Mouse (Mus musculus): ENCODE results near the gene Cnpy1. TPM values are rescaled to one million over a fixed set of nuclear protein-coding genes. Genes with fewer than 3 reads are reported as not detected.

The Cnpy1 gene
- polyA plus RNA-seq (2016; fragmentation: Nextera tagmentation; extraction: Ambion mirVana): 1.3 and 5.3 TPM in 2 replicates

DNA sequence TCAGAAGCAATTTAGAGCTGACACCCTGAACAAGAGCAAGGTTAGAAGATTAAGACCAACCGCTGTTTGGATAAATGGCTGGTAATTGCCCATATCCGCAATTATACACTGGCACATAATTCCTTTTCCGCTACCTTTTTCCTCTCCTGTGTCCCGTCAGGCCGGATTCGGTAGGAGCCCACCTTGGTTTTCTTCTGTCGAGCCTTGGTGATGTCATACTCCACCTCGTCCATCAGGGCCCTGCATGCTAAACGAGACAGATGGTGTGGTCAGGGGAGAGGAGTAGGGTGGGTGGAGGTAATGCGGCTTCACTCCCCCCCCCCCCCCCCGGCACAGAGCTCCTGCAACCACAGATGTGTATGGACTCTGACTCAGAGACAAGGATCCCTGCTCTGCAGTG is at the start of gene Cnpy1:
Gene Cnpy1 (minus strand): TSS at position 233 of the 400 bp plus-strand sequence.
- H3K4me1 ChIP-seq: no peaks in the 10 kb centered on the region
- H3K9me3 ChIP-seq: no peaks in the 10 kb centered on the region
- H3K36me3 ChIP-seq (replicated peaks): no peaks in the 10 kb centered on the region
- DNase-seq (ENCODE audit: low spot score): no peak
- no peak within 1 kb of the TSS for H3K27ac ChIP-seq (replicated peaks)
- H3K4me3 ChIP-seq: no peak within 1 kb of the TSS
- 75% methylated on average over 11 of the region's 11 CpGs for WGBS
- no peaks in the 10 kb centered on the region; the same call in 1 of the 2 replicates for H3K27me3 ChIP-seq (replicated peaks; ENCODE audit: low read depth, poor library complexity, severe bottlenecking)

DNA sequence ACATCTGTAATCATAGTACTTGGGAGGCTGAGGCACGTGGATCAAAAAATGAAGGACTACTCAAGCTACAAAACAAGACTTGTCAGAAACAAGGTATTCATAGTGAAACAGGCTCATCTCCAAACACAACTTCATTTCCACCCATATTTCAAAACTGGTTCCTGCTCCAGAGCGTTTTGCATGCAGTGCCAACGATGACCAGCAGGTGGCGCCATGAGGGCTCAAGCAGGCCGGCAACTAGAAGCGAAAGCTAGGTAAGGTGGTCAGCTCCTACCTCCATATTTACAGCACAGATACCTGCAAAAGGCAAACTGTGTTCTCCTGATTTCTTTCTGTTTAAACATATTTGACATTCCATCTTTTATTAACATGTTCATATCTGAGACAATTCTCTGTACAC is 48.4 kb upstream of the Cnpy1 start:
- DNase-seq (ENCODE audit: low spot score): peak; percentile 85
- Histone ChIP-seq H3K27ac (replicated peaks) (no peak overlapping the region), H3K4me1 (no peaks in the 10 kb centered on the region), H3K4me3 (no peak overlapping the region), H3K36me3 (replicated peaks) (no peaks in the 10 kb centered on the region), H3K27me3 (replicated peaks; ENCODE audit: low read depth, poor library complexity, severe bottlenecking) (no peaks in the 10 kb centered on the region), H3K9me3 (no peaks in the 10 kb centered on the region)
- 8% methylated on average over 6 of the region's 6 CpGs for WGBS

DNA sequence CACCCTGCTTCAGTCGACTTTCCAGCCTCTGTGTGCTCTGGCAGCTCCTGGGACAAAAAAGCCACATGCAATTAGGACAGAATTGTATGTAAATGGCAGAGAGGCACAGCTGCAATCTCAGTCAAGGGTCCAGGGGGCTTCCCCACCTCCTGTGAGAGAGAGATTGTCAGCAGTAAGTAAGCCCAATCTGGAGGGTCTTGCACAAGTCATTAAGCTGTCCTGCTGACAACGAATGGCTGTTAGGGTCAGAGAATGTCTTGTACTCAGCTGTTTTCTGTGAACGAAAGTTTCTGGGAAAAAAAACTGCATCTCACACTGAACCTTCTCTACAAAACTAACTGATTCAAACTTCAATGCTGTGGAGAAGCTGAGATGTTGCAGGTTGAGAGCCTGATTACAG is 46.7 kb upstream of the Cnpy1 start:
- Histone ChIP-seq H3K27me3 (replicated peaks; ENCODE audit: low read depth, poor library complexity, severe bottlenecking) (no peaks in the 10 kb centered on the region), H3K4me1 (no peaks in the 10 kb centered on the region), H3K27ac (replicated peaks) (no peak overlapping the region), H3K9me3 (no peaks in the 10 kb centered on the region), H3K36me3 (replicated peaks) (no peaks in the 10 kb centered on the region), H3K4me3 (no peak overlapping the region)
- no peak for DNase-seq (ENCODE audit: low spot score)
- WGBS: 55% methylated on average over 3 of the region's 3 CpGs

DNA sequence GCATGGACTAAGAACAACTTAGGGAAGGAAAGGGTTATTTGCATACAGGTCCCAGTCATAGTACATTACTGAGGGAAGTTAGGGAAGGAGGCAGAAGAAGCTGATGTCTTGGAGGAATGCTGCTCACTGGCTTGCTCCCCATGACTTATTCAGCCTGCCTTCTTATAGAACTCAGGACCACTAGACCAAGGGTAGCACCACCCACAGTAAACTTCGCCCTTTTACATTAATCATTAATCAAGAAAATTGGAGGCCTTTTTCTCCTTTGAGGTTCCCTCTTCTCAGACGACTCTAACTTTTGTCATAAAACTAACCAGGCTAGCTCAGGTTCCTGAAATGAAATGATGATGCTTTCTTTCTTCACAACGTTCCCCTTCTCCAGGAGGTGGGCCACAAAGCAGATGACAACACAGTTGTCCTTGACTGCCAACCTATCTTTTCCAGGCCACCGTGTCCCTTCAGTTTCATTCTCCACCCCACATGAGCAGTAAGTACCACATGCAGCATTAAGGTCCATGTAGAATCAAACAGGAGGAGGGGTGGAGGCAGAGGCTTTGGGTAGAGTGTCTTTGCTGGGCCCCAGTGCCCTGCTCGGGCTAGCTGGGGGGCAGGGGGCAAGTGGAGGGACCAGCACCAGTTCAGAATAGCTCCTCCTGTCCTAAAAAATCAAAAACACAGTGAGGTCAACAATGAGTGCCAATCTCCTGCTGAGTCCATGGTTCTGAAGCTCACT is 45.7 kb upstream of the Cnpy1 start:
- Histone ChIP-seq H3K27ac (replicated peaks) (no peak overlapping the region), H3K36me3 (replicated peaks) (no peaks in the 10 kb centered on the region), H3K9me3 (no peaks in the 10 kb centered on the region), H3K4me1 (no peaks in the 10 kb centered on the region), H3K4me3 (no peak overlapping the region), H3K27me3 (replicated peaks; ENCODE audit: low read depth, poor library complexity, severe bottlenecking) (no peaks in the 10 kb centered on the region)
- WGBS: 83% methylated on average over 5 of the region's 5 CpGs
- DNase-seq (ENCODE audit: low spot score): no peak

DNA sequence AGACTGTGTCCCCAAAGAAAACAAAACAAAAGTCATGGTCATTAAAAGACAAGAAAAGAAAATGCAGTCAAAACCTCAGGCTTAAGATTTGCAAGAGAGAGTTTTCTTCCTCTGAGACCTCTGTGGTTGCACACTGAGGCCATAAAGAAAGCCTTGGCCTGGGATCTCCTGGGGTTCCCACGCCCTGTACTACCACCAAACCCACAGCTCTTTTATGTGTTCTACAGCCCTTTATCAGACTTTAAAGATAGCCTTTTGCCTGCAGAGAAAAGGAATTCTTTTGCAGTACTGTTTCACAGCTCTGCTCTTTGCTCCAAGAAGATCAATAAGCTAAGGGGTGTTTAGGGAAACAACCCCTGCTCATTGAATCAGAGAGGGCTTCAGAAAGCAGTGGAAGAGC is 45.0 kb upstream of the Cnpy1 start:
- 87% methylated on average over 1 of the region's 1 CpGs for WGBS
- no peak for DNase-seq (ENCODE audit: low spot score)
- H3K36me3 ChIP-seq (replicated peaks): no peaks in the 10 kb centered on the region
- no peaks in the 10 kb centered on the region for H3K4me1 ChIP-seq
- no peaks in the 10 kb centered on the region for H3K9me3 ChIP-seq
- H3K4me3 ChIP-seq: no peak overlapping the region
- no peak overlapping the region for H3K27ac ChIP-seq (replicated peaks)
- no peaks in the 10 kb centered on the region for H3K27me3 ChIP-seq (replicated peaks; ENCODE audit: low read depth, poor library complexity, severe bottlenecking)

DNA sequence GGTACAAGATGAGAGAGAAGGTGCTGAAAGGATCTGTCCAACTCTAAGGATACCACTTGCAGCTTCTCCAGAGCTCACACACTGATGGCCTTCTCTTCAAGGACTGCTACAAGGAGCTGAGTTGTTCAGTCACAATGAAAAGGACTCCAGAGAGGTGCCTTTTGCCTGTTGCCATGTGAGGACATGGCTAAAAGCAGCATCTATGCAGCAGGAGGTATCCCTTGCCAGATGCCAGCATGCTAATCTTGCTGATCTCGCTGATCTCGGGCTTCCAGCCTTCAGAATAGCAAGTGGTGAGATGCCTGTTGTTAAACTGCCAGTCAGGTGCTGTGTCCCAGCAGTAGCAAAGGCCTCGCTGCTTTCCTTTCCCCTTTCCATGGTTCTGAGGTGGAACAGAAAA is 43.5 kb upstream of the Cnpy1 start:
- Histone ChIP-seq H3K27ac (replicated peaks) (no peak overlapping the region), H3K27me3 (replicated peaks; ENCODE audit: low read depth, poor library complexity, severe bottlenecking) (no peaks in the 10 kb centered on the region), H3K9me3 (no peaks in the 10 kb centered on the region), H3K36me3 (replicated peaks) (no peaks in the 10 kb centered on the region), H3K4me3 (no peak overlapping the region), H3K4me1 (no peaks in the 10 kb centered on the region)
- WGBS: 63% methylated on average over 3 of the region's 3 CpGs
- DNase-seq (ENCODE audit: low spot score): no peak

DNA sequence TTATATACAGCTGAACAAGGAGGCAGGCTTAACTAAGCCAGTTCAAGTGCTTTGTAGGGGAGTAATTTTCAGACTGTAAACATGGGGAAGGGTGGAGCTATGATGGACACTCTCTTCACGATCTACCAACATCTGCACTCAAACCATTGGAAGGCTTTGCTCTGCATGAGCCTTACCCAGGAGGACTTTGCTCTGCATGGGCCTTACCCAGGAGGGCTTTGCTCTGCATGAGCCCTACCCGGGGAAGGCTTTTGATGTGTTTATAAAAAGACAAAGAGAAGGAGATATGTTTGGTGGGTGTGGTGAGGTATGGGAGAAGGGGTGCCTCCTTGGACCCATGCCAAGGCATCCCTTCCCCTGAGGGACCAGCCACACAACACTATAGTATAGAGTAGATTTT is 31.7 kb upstream of the Cnpy1 start:
- H3K27ac ChIP-seq (replicated peaks): no peak overlapping the region
- no peaks in the 10 kb centered on the region for H3K4me1 ChIP-seq
- H3K36me3 ChIP-seq (replicated peaks): no peaks in the 10 kb centered on the region
- DNase-seq (ENCODE audit: low spot score): no peak
- no peaks in the 10 kb centered on the region for H3K9me3 ChIP-seq
- H3K4me3 ChIP-seq: no peak overlapping the region
- H3K27me3 ChIP-seq (replicated peaks; ENCODE audit: low read depth, poor library complexity, severe bottlenecking): no peaks in the 10 kb centered on the region
- 67% methylated on average over 2 of the region's 2 CpGs for WGBS

DNA sequence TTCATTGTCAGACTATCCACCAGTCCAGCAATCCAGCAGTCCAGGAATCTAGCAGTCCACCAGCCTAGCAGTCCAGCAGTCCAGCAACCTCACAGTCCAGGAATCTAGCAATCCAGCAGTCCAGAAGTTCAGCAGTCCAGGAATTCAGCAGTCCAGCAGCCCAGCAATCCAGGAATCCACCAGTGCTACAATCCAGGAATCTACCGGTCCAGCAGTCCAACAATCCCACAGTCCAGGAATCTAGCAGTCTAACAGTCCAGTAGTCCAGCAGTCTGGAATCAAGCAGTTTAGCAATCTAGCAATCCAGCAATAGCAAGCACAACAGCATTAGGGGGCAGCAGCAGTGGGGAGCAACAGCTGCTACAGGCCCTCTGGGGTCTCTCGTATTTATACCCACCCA is 27.2 kb upstream of the Cnpy1 start:
- H3K27me3 ChIP-seq (replicated peaks; ENCODE audit: low read depth, poor library complexity, severe bottlenecking): no peaks in the 10 kb centered on the region
- H3K4me1 ChIP-seq: no peaks in the 10 kb centered on the region
- no peaks in the 10 kb centered on the region for H3K36me3 ChIP-seq (replicated peaks)
- DNase-seq (ENCODE audit: low spot score): peak; percentile 5
- no peak overlapping the region for H3K27ac ChIP-seq (replicated peaks)
- H3K9me3 ChIP-seq: no peaks in the 10 kb centered on the region
- WGBS: 83% methylated on average over 2 of the region's 2 CpGs
- H3K4me3 ChIP-seq: no peak overlapping the region

DNA sequence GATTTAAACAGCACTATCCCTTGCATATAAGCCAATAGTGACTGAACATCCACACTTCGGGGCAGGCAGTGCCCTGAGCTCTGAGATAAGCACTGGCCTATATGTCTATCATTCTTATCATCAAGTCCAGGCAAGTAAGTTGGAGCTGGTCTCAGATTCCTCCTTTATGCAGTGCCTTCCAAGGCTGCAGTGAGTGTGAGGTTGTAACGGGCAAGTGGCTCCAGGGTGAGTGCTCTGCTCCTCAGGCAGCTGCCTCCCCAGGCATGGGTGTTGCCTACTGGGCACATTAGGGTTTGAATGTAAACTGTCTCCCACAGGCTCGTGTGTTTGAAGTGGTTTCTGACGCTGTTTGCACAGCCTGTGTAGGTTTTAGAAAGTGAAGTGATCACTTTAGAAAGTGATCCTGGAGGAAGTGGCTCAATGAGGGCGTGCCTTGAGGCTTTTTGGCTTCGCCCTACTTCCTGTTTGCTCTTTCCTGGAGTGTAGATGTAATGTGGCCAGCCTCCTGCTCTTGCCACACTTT is 23.9 kb upstream of the Cnpy1 start:
- 60% methylated on average over 6 of the region's 6 CpGs for WGBS
- no peaks in the 10 kb centered on the region for H3K9me3 ChIP-seq

DNA sequence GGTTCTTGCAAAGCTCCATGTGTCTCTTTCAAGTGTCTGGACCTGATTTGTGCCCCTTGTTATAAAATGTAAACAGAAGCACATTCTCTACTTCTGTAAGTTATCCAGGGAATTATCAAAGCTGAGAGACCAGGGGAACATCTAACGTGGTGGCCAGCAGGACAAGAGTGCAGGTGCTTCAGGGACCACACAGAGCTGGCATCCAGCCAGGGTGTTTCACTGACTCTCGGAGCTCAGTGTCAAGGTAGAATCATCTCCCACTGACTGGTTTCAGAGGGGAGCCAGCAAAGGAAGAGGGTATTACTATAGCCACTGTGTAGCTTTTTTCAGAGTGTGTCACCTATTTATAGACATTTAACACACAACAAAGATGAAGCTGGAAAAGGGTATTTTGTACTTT is 22.0 kb upstream of the Cnpy1 start:
- H3K27me3 ChIP-seq (replicated peaks; ENCODE audit: low read depth, poor library complexity, severe bottlenecking): no peaks in the 10 kb centered on the region
- H3K4me1 ChIP-seq: peaks cover 5% of the 10 kb centered on the region
- no peak overlapping the region for H3K4me3 ChIP-seq
- no peak overlapping the region for H3K27ac ChIP-seq (replicated peaks)
- WGBS: 44% methylated on average over 2 of the region's 2 CpGs
- no peaks in the 10 kb centered on the region for H3K9me3 ChIP-seq
- H3K36me3 ChIP-seq (replicated peaks): no peaks in the 10 kb centered on the region
- DNase-seq (ENCODE audit: low spot score): no peak

More for the DNA sequence above, 23.9 kb upstream of the Cnpy1 start:
- no peak for DNase-seq (ENCODE audit: low spot score)
- no peak overlapping the region for H3K4me3 ChIP-seq
- no peaks in the 10 kb centered on the region for H3K36me3 ChIP-seq (replicated peaks)
- H3K27ac ChIP-seq (replicated peaks): no peak overlapping the region
- no peaks in the 10 kb centered on the region for H3K27me3 ChIP-seq (replicated peaks; ENCODE audit: low read depth, poor library complexity, severe bottlenecking)
- peaks cover 5% of the 10 kb centered on the region for H3K4me1 ChIP-seq

DNA sequence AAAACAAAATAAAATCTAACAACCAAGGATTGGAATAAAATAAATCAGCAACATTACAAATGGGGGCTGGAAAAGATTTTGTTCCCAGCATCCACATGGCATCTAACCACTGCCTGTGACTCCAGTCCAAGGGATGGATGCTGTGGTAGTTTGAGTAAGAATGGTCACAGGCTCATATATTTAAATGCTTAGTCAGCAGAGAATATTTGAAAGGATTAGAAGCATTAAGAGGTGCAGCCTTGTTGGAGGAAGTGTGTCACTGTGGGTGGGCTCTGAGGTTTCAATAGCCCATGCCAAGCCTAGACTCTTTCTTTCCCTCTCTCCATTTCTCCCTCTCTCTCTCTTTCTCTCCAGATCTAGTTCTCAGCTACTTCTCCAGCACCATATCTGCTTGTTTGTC is 20.0 kb upstream of the Cnpy1 start:
- no peaks in the 10 kb centered on the region for H3K9me3 ChIP-seq
- no peaks in the 10 kb centered on the region for H3K27me3 ChIP-seq (replicated peaks; ENCODE audit: low read depth, poor library complexity, severe bottlenecking)
- peaks cover 5% of the 10 kb centered on the region for H3K4me1 ChIP-seq
- H3K36me3 ChIP-seq (replicated peaks): no peaks in the 10 kb centered on the region
- no peak overlapping the region for H3K27ac ChIP-seq (replicated peaks)
- no peak overlapping the region for H3K4me3 ChIP-seq
- DNase-seq (ENCODE audit: low spot score): no peak

DNA sequence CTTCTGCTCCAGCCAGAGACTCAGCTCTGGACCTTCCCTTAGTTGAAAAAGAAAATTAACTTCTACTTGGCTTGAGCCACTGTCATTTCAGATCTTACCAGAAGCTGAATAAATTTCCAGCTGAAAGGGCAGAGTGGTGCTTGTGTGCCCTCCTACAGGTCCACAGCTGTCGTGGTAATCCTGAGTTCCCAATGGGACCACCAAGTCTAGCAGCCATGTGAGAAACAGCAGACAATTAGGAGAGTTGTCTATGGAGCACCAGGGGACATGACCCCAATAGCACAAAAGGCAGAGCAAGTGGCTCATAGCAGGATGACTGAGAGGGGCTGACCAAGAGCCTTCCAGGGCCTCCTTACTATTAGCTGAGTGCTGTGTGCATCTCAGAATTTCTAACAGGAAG is 18.2 kb upstream of the Cnpy1 start:
- peak; percentile 5 for DNase-seq (ENCODE audit: low spot score)
- no peaks in the 10 kb centered on the region for H3K27me3 ChIP-seq (replicated peaks; ENCODE audit: low read depth, poor library complexity, severe bottlenecking)
- WGBS: 42% methylated on average over 1 of the region's 1 CpGs
- no peak overlapping the region for H3K4me3 ChIP-seq
- H3K27ac ChIP-seq (replicated peaks): no peak overlapping the region
- H3K4me1 ChIP-seq: peaks cover 5% of the 10 kb centered on the region
- no peaks in the 10 kb centered on the region for H3K36me3 ChIP-seq (replicated peaks)
- H3K9me3 ChIP-seq: no peaks in the 10 kb centered on the region

DNA sequence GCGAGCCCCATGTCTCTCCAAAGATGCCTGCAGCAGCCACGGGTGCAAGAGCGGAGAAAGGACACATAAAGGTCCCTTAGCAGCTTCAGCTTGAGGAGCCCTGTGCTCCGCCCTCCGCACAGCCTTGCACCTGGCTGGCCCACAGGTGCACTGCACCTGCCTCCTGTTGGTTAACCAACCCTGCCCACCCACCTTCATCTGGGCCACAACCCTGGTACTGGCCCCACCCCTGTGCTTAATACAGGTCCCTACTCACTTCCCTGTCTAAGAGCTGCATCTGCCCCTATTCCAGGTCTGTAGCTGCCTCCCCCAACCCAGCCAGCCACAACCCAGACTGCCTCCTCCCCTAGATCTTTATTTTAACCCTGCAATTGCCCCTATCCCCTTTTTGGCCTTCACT is 16.5 kb upstream of the Cnpy1 start:
- 83% methylated on average over 5 of the region's 5 CpGs for WGBS
- H3K27me3 ChIP-seq (replicated peaks; ENCODE audit: low read depth, poor library complexity, severe bottlenecking): no peaks in the 10 kb centered on the region
- DNase-seq (ENCODE audit: low spot score): peak; percentile 6
- H3K4me3 ChIP-seq: no peak overlapping the region
- peaks cover under 1% of the 10 kb centered on the region for H3K4me1 ChIP-seq
- H3K27ac ChIP-seq (replicated peaks): no peak overlapping the region
- H3K36me3 ChIP-seq (replicated peaks): no peaks in the 10 kb centered on the region
- H3K9me3 ChIP-seq: no peaks in the 10 kb centered on the region

Measured in embryonic facial prominence, embryonic 10.5 days (tissue).